Mouse (Mus musculus): ENCODE results near the gene Gm7324. TPM values are rescaled to one million over a fixed set of nuclear protein-coding genes. Genes with fewer than 3 reads are reported as not detected.

Gene Gm7324
- total RNA-seq (2023) = 1 to 10 TPM in 1 of 2 experiments, not detected in 1; 1.2 TPM

GRCm38 (mm10) chr14:43697621-43698020 lies at the start of gene Gm7324:
Gene Gm7324, plus strand, starts transcription at chr14:43697828.

GRCm38 (mm10) chr14:43677099-43677498 lies 20.5 kb upstream of the Gm7324 start, which contains the start of gene Gm8165:
Gene Gm8165, minus strand, starts transcription at chr14:43677199.

GRCm38 (mm10) chr14:43727385-43727784 lies 29.8 kb downstream of the Gm7324 start, which contains the start of gene Gm16506:
Gene Gm16506, minus strand, starts transcription at chr14:43727485.

GRCm38 (mm10) chr14:43747566-43747965 lies 49.9 kb downstream of the Gm7324 start, which contains the start of gene Gm6526:
Gene Gm6526, plus strand, starts transcription at chr14:43747866.

Other genes starting within 250 kb of the Gm7324 start
- not detected for gene Gm5799, start 154.3 kb upstream of the Gm7324 start, total RNA-seq (2023)
- gene Gm17654, start 118.7 kb upstream of the Gm7324 start, total RNA-seq (2023) = not detected
- gene Gm10375, start 89.8 kb upstream of the Gm7324 start, total RNA-seq (2023) = not detected
- not detected for gene Gm8165, start 20.6 kb upstream of the Gm7324 start, total RNA-seq (2023)
- not detected for gene Gm16506, start 29.7 kb downstream of the Gm7324 start, total RNA-seq (2023)
- gene Gm6526, start 50.0 kb downstream of the Gm7324 start, total RNA-seq (2023) = not detected
- not detected for gene Gm8180, start 86.9 kb downstream of the Gm7324 start, total RNA-seq (2023)
- gene Ear1, start 177.7 kb downstream of the Gm7324 start, total RNA-seq (2023) = 10 to 100 TPM; 25.4 to 27.6 TPM
- not detected for gene Ear10, start 225.7 kb downstream of the Gm7324 start, total RNA-seq (2023)
- under 1 TPM; 0.39 to 0.76 TPM for gene Gm8113, start 227.6 kb downstream of the Gm7324 start, total RNA-seq (2023)

Measured in monocyte, adult 59 days (primary cell).